Mouse (Mus musculus): Measurements from ENCODE around the gene Braf. TPM values are rescaled to one million over a fixed set of nuclear protein-coding genes. Genes with fewer than 3 reads are reported as not detected.
"Not testable (repeated sequence)": the region's sequence is repeated elsewhere in the genome, so short reads cannot be mapped to it uniquely, and the experiment has no call there.

Gene Braf
- polyA plus RNA-seq, 1 experiment from 2014 or later = 4.8 TPM

GRCm38 (mm10) chr6:39714341-39714740, 10.9 kb downstream of the Braf start:
- no peak for ATAC-seq (ENCODE audit: low FRiP score, low TSS enrichment)
- Histone ChIP-seq H3K36me3 (ENCODE audit: control insufficient read depth, insufficient read depth, low read length) (no peaks in the 10 kb centered on the region), H3K9ac (ENCODE audit: low read length) (no peak overlapping the region), H3K4me1 (replicated peaks; ENCODE audit: control insufficient read depth, insufficient read depth) (no peaks in the 10 kb centered on the region), H3K4me3 (ENCODE audit: low read depth, low read length) (no peak overlapping the region), H3K4me2 (replicated peaks; ENCODE audit: low read depth) (no peak overlapping the region), H3K27ac (replicated peaks) (no peak overlapping the region), H3K9me3 (ENCODE audit: control insufficient read depth, low read length) (no peaks in the 10 kb centered on the region), H3K27me3 (ENCODE audit: control insufficient read depth, insufficient read depth, low read length) (no peaks in the 10 kb centered on the region)
- DNase-seq (ENCODE audit: low spot score) = no peak
- WGBS = 72% methylated on average over 7 of the region's 7 CpGs
- TF ChIP-seq EP300 (optimal IDR thresholded peaks at IDR 0.05) = no peak
- TF ChIP-seq CTCF (IDR thresholded peaks at IDR 0.05; ENCODE audit: low read depth) = no peak

GRCm38 (mm10) chr6:39713399-39713798, 11.9 kb downstream of the Braf start:
- WGBS = 69% methylated on average over 3 of the region's 3 CpGs
- ATAC-seq (ENCODE audit: low FRiP score, low TSS enrichment) = no peak

GRCm38 (mm10) chr6:39705625-39706024, 19.6 kb downstream of the Braf start:
- DNase-seq (ENCODE audit: low spot score) (no peak), ATAC-seq (ENCODE audit: low FRiP score, low TSS enrichment) (no peak)
- no peak overlapping the region for H3K27ac ChIP-seq (replicated peaks)
- H3K9ac ChIP-seq (ENCODE audit: low read length) = no peak overlapping the region
- H3K9me3 ChIP-seq (ENCODE audit: control insufficient read depth, low read length) = no peaks in the 10 kb centered on the region
- no peak overlapping the region for H3K4me3 ChIP-seq (ENCODE audit: low read depth, low read length)
- H3K4me2 ChIP-seq (replicated peaks; ENCODE audit: low read depth) = no peak overlapping the region
- H3K36me3 ChIP-seq (ENCODE audit: control insufficient read depth, insufficient read depth, low read length) = no peaks in the 10 kb centered on the region
- no peak for TF ChIP-seq EP300 (optimal IDR thresholded peaks at IDR 0.05)
- no peak for TF ChIP-seq CTCF (IDR thresholded peaks at IDR 0.05; ENCODE audit: low read depth)
- WGBS = 94% methylated on average over 4 of the region's 4 CpGs
- H3K4me1 ChIP-seq (replicated peaks; ENCODE audit: control insufficient read depth, insufficient read depth) = no peaks in the 10 kb centered on the region
- H3K27me3 ChIP-seq (ENCODE audit: control insufficient read depth, insufficient read depth, low read length) = no peaks in the 10 kb centered on the region

More at GRCm38 (mm10) chr6:39713399-39713798, 11.9 kb downstream of the Braf start:
- Histone ChIP-seq H3K4me1 (replicated peaks; ENCODE audit: control insufficient read depth, insufficient read depth) (no peaks in the 10 kb centered on the region), H3K27me3 (ENCODE audit: control insufficient read depth, insufficient read depth, low read length) (no peaks in the 10 kb centered on the region), H3K4me3 (ENCODE audit: low read depth, low read length) (no peak overlapping the region), H3K27ac (replicated peaks) (no peak overlapping the region), H3K4me2 (replicated peaks; ENCODE audit: low read depth) (no peak overlapping the region), H3K36me3 (ENCODE audit: control insufficient read depth, insufficient read depth, low read length) (no peaks in the 10 kb centered on the region), H3K9ac (ENCODE audit: low read length) (no peak overlapping the region), H3K9me3 (ENCODE audit: control insufficient read depth, low read length) (no peaks in the 10 kb centered on the region)
- no peak for DNase-seq (ENCODE audit: low spot score)
- TF ChIP-seq EP300 (optimal IDR thresholded peaks at IDR 0.05) = no peak
- no peak for TF ChIP-seq CTCF (IDR thresholded peaks at IDR 0.05; ENCODE audit: low read depth)

GRCm38 (mm10) chr6:39693126-39693525, 32.1 kb downstream of the Braf start:
- ATAC-seq (ENCODE audit: low FRiP score, low TSS enrichment) (no peak), DNase-seq (ENCODE audit: low spot score) (no peak)
- H3K9ac ChIP-seq (ENCODE audit: low read length) = no peak overlapping the region
- H3K4me1 ChIP-seq (replicated peaks; ENCODE audit: control insufficient read depth, insufficient read depth) = no peaks in the 10 kb centered on the region
- H3K9me3 ChIP-seq (ENCODE audit: control insufficient read depth, low read length) = no peaks in the 10 kb centered on the region
- H3K4me2 ChIP-seq (replicated peaks; ENCODE audit: low read depth) = no peak overlapping the region
- no peak overlapping the region for H3K27ac ChIP-seq (replicated peaks)
- H3K36me3 ChIP-seq (ENCODE audit: control insufficient read depth, insufficient read depth, low read length) = no peaks in the 10 kb centered on the region
- H3K27me3 ChIP-seq (ENCODE audit: control insufficient read depth, insufficient read depth, low read length) = no peaks in the 10 kb centered on the region
- no peak for TF ChIP-seq EP300 (optimal IDR thresholded peaks at IDR 0.05)
- no peak for TF ChIP-seq CTCF (IDR thresholded peaks at IDR 0.05; ENCODE audit: low read depth)
- H3K4me3 ChIP-seq (ENCODE audit: low read depth, low read length) = no peak overlapping the region
- WGBS = 71% methylated on average over 1 of the region's 1 CpGs

GRCm38 (mm10) chr6:39686839-39687238, 38.4 kb downstream of the Braf start:
- not testable (repeated sequence) for H3K27ac ChIP-seq (replicated peaks); H3K4me2 ChIP-seq (replicated peaks; ENCODE audit: low read depth); H3K36me3 ChIP-seq (ENCODE audit: control insufficient read depth, insufficient read depth, low read length); H3K9me3 ChIP-seq (ENCODE audit: control insufficient read depth, low read length); H3K4me1 ChIP-seq (replicated peaks; ENCODE audit: control insufficient read depth, insufficient read depth); H3K4me3 ChIP-seq (ENCODE audit: low read depth, low read length); H3K9ac ChIP-seq (ENCODE audit: low read length); H3K27me3 ChIP-seq (ENCODE audit: control insufficient read depth, insufficient read depth, low read length); ATAC-seq (ENCODE audit: low FRiP score, low TSS enrichment); DNase-seq (ENCODE audit: low spot score)
- peak; percentile 12; the same call in 1 of the 2 replicates for TF ChIP-seq CTCF (IDR thresholded peaks at IDR 0.05; ENCODE audit: low read depth)

- no peaks in the 10 kb centered on the region for H3K4me1 ChIP-seq (replicated peaks; ENCODE audit: control insufficient read depth, insufficient read depth)
- no peak overlapping the region for H3K9ac ChIP-seq (ENCODE audit: low read length)
- H3K4me2 ChIP-seq (replicated peaks; ENCODE audit: low read depth) = no peak overlapping the region
- H3K36me3 ChIP-seq (ENCODE audit: control insufficient read depth, insufficient read depth, low read length) = 0 out of 2 replicates have a peak, but pooled peaks cover 2% of the 10 kb centered on the region
- no peak overlapping the region for H3K27ac ChIP-seq (replicated peaks)
- no peak overlapping the region for H3K4me3 ChIP-seq (ENCODE audit: low read depth, low read length)
- 57% methylated on average over 5 of the region's 5 CpGs for WGBS
- H3K27me3 ChIP-seq (ENCODE audit: control insufficient read depth, insufficient read depth, low read length) = no peaks in the 10 kb centered on the region
- TF ChIP-seq CTCF (IDR thresholded peaks at IDR 0.05; ENCODE audit: low read depth) (no peak), EP300 (optimal IDR thresholded peaks at IDR 0.05) (no peak)
- no peaks in the 10 kb centered on the region for H3K9me3 ChIP-seq (ENCODE audit: control insufficient read depth, low read length)
- ATAC-seq (ENCODE audit: low FRiP score, low TSS enrichment) (no peak), DNase-seq (ENCODE audit: low spot score) (no peak)
Observed at GRCm38 (mm10) chr6:39681795-39682194, 43.5 kb downstream of the Braf start.
